Mouse (Mus musculus) liver, embryonic 12.5 days (tissue): ENCODE data around the gene Pus7l. TPM values are rescaled to one million over a fixed set of nuclear protein-coding genes. Genes with fewer than 3 reads are reported as not detected.

Source experiments
- ATAC-seq: fragments of 200-750 bp; cut with Nextera tagmentation; 2 replicates; pipeline ENCODE4 v1.8.0; 2017; ENCODE audit warnings: moderate number of reproducible peaks, mild to moderate bottlenecking, moderate library complexity
- H3K27ac ChIP-seq: fragments of 300-500 bp; sonication (generic); 2 replicates; pipeline ENCODE4 v1.5.1; 2016; ENCODE audit warnings: mild to moderate bottlenecking
- H3K27me3 ChIP-seq: fragments of 300-500 bp; sonication (generic); replicated peaks from 2 replicates; pipeline ENCODE4 v1.6.1; 2016; ENCODE audit warnings: mild to moderate bottlenecking, moderate library complexity
- H3K36me3 ChIP-seq: fragments of 300-500 bp; sonication (generic); 2 replicates; pipeline ENCODE4 v1.6.1; 2016; ENCODE audit warnings: mild to moderate bottlenecking, moderate library complexity
- H3K4me1 ChIP-seq: fragments of 300-500 bp; sonication (generic); 2 replicates; pipeline ENCODE4 v1.6.1; 2016
- H3K4me2 ChIP-seq: fragments of 300-500 bp; sonication (generic); 2 replicates; pipeline ENCODE4 v1.6.1; 2016; ENCODE audit warnings: mild to moderate bottlenecking, moderate library complexity
- H3K4me3 ChIP-seq: fragments of 300-500 bp; sonication (generic); 2 replicates; pipeline ENCODE4 v1.5.1; 2016; ENCODE audit warnings: mild to moderate bottlenecking, moderate library complexity
- H3K9ac ChIP-seq: fragments of 300-500 bp; sonication (generic); 2 replicates; pipeline ENCODE4 v1.6.1; 2016; ENCODE audit warnings: mild to moderate bottlenecking, moderate library complexity
- H3K9me3 ChIP-seq: fragments of 300-500 bp; sonication (generic); replicated peaks from 2 replicates; pipeline ENCODE4 v1.6.1; 2016; ENCODE audit warnings: mild to moderate bottlenecking, moderate library complexity
- WGBS: fragments of 180-500 bp; shearing (Covaris S2); methylation state at CpG from one replicate; pipeline ENCODE4 v1.1.7; 2016; ENCODE audit not compliant: insufficient replicate concordance; 5-methylcytosine and 5-hydroxymethylcytosine counted together
- polyA plus RNA-seq: library from polyadenylated mRNA; unstranded; fragments of >200 nt; fragmentation: Nextera tagmentation; extraction: Ambion mirVana; gene quantifications from 2 replicates; pipeline ENCODE4 v1.2.1, GENCODE M21; 2016

Pus7l gene
- polyA plus RNA-seq, 1 experiment from 2014 or later = 7.7 TPM

GRCm38 (mm10) chr15:94535521-94535920 is 7.8 kb downstream of the Pus7l start:
- Histone ChIP-seq H3K4me3 (no peak overlapping the region), H3K4me1 (no peaks in the 10 kb centered on the region), H3K9ac (no peak overlapping the region), H3K36me3 (peaks cover 32% of the 10 kb centered on the region), H3K4me2 (no peak overlapping the region), H3K27me3 (no peaks in the 10 kb centered on the region), H3K27ac (no peak overlapping the region), H3K9me3 (no peaks in the 10 kb centered on the region)
- ATAC-seq = no peak
- WGBS = 65% methylated on average over 7 of the region's 7 CpGs

GRCm38 (mm10) chr15:94532956-94533355 is 10.4 kb downstream of the Pus7l start:
- WGBS = 80% methylated on average over 6 of the region's 6 CpGs
- no peaks in the 10 kb centered on the region for H3K9me3 ChIP-seq
- no peak overlapping the region for H3K9ac ChIP-seq
- no peaks in the 10 kb centered on the region for H3K4me1 ChIP-seq
- H3K4me3 ChIP-seq = no peak overlapping the region
- H3K27ac ChIP-seq = no peak overlapping the region
- H3K27me3 ChIP-seq = no peaks in the 10 kb centered on the region
- H3K4me2 ChIP-seq = no peak overlapping the region
- no peak for ATAC-seq
- H3K36me3 ChIP-seq = peaks cover 45% of the 10 kb centered on the region

GRCm38 (mm10) chr15:94532306-94532705 is 11.0 kb downstream of the Pus7l start:
- H3K36me3 ChIP-seq = peaks cover 51% of the 10 kb centered on the region
- H3K27me3 ChIP-seq = no peaks in the 10 kb centered on the region
- ATAC-seq = no peak

GRCm38 (mm10) chr15:94530519-94530918 is 12.8 kb downstream of the Pus7l start:
- H3K27me3 ChIP-seq = no peaks in the 10 kb centered on the region
- H3K9ac ChIP-seq = no peak overlapping the region
- no peak overlapping the region for H3K4me3 ChIP-seq
- no peaks in the 10 kb centered on the region for H3K4me1 ChIP-seq
- H3K9me3 ChIP-seq = no peaks in the 10 kb centered on the region
- H3K36me3 ChIP-seq = peaks cover 67% of the 10 kb centered on the region
- no peak for ATAC-seq
- no peak overlapping the region for H3K4me2 ChIP-seq
- no peak overlapping the region for H3K27ac ChIP-seq
- 68% methylated on average over 3 of the region's 3 CpGs for WGBS

More at GRCm38 (mm10) chr15:94532306-94532705, 11.0 kb downstream of the Pus7l start:
- no peak overlapping the region for H3K9ac ChIP-seq
- no peaks in the 10 kb centered on the region for H3K4me1 ChIP-seq
- H3K4me2 ChIP-seq = no peak overlapping the region
- no peak overlapping the region for H3K27ac ChIP-seq
- no peak overlapping the region for H3K4me3 ChIP-seq
- no peaks in the 10 kb centered on the region for H3K9me3 ChIP-seq
- WGBS = 69% methylated on average over 5 of the region's 5 CpGs

- WGBS = 85% methylated on average over 12 of the region's 12 CpGs
- H3K27ac ChIP-seq = no peak overlapping the region
- H3K9me3 ChIP-seq = no peaks in the 10 kb centered on the region
- no peak overlapping the region for H3K9ac ChIP-seq
- no peaks in the 10 kb centered on the region for H3K27me3 ChIP-seq
- no peaks in the 10 kb centered on the region for H3K4me1 ChIP-seq
- H3K4me3 ChIP-seq = no peak overlapping the region
- H3K36me3 ChIP-seq = peaks cover 48% of the 10 kb centered on the region
- no peak overlapping the region for H3K4me2 ChIP-seq
- no peak for ATAC-seq
Observed at GRCm38 (mm10) chr15:94524956-94525355, 18.4 kb downstream of the Pus7l start.

GRCm38 (mm10) chr15:94523251-94523650 is 20.1 kb downstream of the Pus7l start:
- H3K27ac ChIP-seq = no peak overlapping the region
- no peaks in the 10 kb centered on the region for H3K27me3 ChIP-seq
- no peak overlapping the region for H3K4me3 ChIP-seq
- no peaks in the 10 kb centered on the region for H3K9me3 ChIP-seq
- ATAC-seq = no peak
- peaks cover 33% of the 10 kb centered on the region for H3K36me3 ChIP-seq
- no peaks in the 10 kb centered on the region for H3K4me1 ChIP-seq
- no peak overlapping the region for H3K9ac ChIP-seq
- WGBS = 85% methylated on average over 28 of the region's 28 CpGs
- no peak overlapping the region for H3K4me2 ChIP-seq

- no peak for ATAC-seq
- no peak overlapping the region for H3K27ac ChIP-seq
- H3K9ac ChIP-seq = no peak overlapping the region
- H3K36me3 ChIP-seq = peaks cover 11% of the 10 kb centered on the region
- no peak overlapping the region for H3K4me3 ChIP-seq
- 68% methylated on average over 5 of the region's 5 CpGs for WGBS
- H3K4me1 ChIP-seq = no peaks in the 10 kb centered on the region
- H3K27me3 ChIP-seq = no peaks in the 10 kb centered on the region
- no peaks in the 10 kb centered on the region for H3K9me3 ChIP-seq
- no peak overlapping the region for H3K4me2 ChIP-seq
Observed at GRCm38 (mm10) chr15:94520959-94521358, 22.4 kb downstream of the Pus7l start.

- Histone ChIP-seq H3K27me3 (no peaks in the 10 kb centered on the region), H3K27ac (no peak overlapping the region), H3K36me3 (peaks cover 7% of the 10 kb centered on the region; the same call in 1 of the 2 replicates), H3K9me3 (no peaks in the 10 kb centered on the region), H3K4me2 (no peak overlapping the region), H3K4me3 (no peak overlapping the region), H3K9ac (no peak overlapping the region), H3K4me1 (no peaks in the 10 kb centered on the region)
- WGBS = 39% methylated on average over 9 of the region's 9 CpGs
- ATAC-seq = no peak
Observed at GRCm38 (mm10) chr15:94520205-94520900, 23.0 kb downstream of the Pus7l start.

- H3K27ac ChIP-seq = no peak overlapping the region
- peaks cover 2% of the 10 kb centered on the region; the same call in 1 of the 2 replicates for H3K36me3 ChIP-seq
- no peaks in the 10 kb centered on the region for H3K9me3 ChIP-seq
- H3K4me2 ChIP-seq = 0 out of 2 replicates have a peak overlapping the region, but pooled peaks have one; percentile 24
- H3K4me1 ChIP-seq = no peaks in the 10 kb centered on the region
- no peak overlapping the region for H3K4me3 ChIP-seq
- WGBS = 57% methylated on average over 16 of the region's 16 CpGs
- H3K9ac ChIP-seq = no peak overlapping the region
- no peaks in the 10 kb centered on the region for H3K27me3 ChIP-seq
- no peak for ATAC-seq
Observed at GRCm38 (mm10) chr15:94517913-94518491, 25.3 kb downstream of the Pus7l start.

- WGBS = 67% methylated on average over 12 of the region's 12 CpGs
- H3K4me2 ChIP-seq = no peak overlapping the region
- no peak overlapping the region for H3K4me3 ChIP-seq
- no peaks in the 10 kb centered on the region for H3K36me3 ChIP-seq
- no peak overlapping the region for H3K9ac ChIP-seq
- H3K9me3 ChIP-seq = peaks cover 5% of the 10 kb centered on the region; the same call in 1 of the 2 replicates
- H3K27me3 ChIP-seq = no peaks in the 10 kb centered on the region
- ATAC-seq = no peak
- no peaks in the 10 kb centered on the region for H3K4me1 ChIP-seq
- no peak overlapping the region for H3K27ac ChIP-seq
Observed at GRCm38 (mm10) chr15:94503451-94504215, 39.7 kb downstream of the Pus7l start.

- no peaks in the 10 kb centered on the region for H3K36me3 ChIP-seq
- H3K9ac ChIP-seq = no peak overlapping the region
- peaks cover 7% of the 10 kb centered on the region; the same call in 1 of the 2 replicates for H3K9me3 ChIP-seq
- H3K27ac ChIP-seq = no peak overlapping the region
- no peak overlapping the region for H3K4me3 ChIP-seq
- H3K4me2 ChIP-seq = no peak overlapping the region
- no peaks in the 10 kb centered on the region for H3K27me3 ChIP-seq
- ATAC-seq = no peak
- no peaks in the 10 kb centered on the region for H3K4me1 ChIP-seq
- WGBS = 48% methylated on average over 1 of the region's 1 CpGs
Observed at GRCm38 (mm10) chr15:94499260-94499659, 44.1 kb downstream of the Pus7l start.

- H3K4me1 ChIP-seq = no peaks in the 10 kb centered on the region
- H3K4me2 ChIP-seq = no peak overlapping the region
- no peak overlapping the region for H3K27ac ChIP-seq
- no peak for ATAC-seq
- H3K27me3 ChIP-seq = no peaks in the 10 kb centered on the region
- WGBS = 54% methylated on average over 10 of the region's 10 CpGs
- H3K4me3 ChIP-seq = no peak overlapping the region
- no peaks in the 10 kb centered on the region for H3K36me3 ChIP-seq
- H3K9ac ChIP-seq = no peak overlapping the region
- 0 out of 2 replicates have a peak, but pooled peaks cover 2% of the 10 kb centered on the region for H3K9me3 ChIP-seq
Observed at GRCm38 (mm10) chr15:94495936-94496335, 47.4 kb downstream of the Pus7l start.
